Mouse (Mus musculus): ENCODE measurements around the gene Zbtb33.

DNA sequence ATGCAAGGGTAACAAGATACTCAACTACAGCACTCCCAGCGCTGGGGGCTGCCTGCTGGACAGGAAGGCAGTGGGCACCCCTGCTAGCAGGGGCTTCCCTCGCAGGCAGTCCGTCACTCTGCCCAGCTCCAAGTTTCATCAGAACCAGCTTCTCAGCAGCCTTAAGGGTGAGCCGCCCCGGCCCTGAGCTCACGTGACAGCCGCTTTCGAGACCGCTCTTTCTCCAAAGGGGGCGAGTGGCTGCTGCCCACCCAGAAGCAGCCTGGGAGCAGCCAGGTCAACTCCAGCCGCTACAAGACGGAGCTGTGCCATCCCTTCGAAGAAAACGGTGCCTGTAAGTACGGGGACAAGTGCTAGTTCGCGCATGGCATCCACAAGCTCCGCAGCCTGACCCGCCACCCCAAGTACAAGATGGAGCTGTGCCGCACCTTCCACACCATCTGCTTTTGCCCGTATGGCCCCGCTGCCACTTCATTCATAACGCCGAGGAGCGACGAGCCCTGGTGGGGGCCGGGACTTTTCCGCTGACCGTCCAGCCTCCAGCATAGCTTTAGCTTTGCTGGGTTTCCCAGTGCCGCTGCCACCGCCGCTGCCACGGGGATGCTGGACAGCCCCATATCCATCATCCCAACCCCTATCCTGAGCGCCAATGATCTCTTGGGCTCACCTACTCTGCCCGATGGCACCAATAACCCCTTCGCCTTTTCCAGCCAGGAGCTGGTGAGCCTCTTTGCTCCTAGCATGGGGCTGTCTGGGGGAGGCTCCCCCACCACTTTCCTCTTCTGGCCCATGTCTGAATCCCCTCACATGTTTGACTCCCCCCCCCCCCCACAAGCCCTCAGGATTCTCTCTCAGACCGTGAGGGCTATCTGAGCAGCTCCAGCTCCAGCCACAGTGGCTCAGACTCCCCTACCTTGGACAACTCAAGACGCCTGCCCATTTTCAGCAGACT is 8.7 kb upstream of the Zbtb33 start:
- no peak for TF ChIP-seq CTCF (IDR thresholded peaks at IDR 0.05; ENCODE audit: borderline replicate concordance, insufficient read depth, low read depth, low read length)
- no peak for TF ChIP-seq POLR2A (IDR thresholded peaks at IDR 0.05; ENCODE audit: borderline replicate concordance, insufficient read depth, low read length)

Data from cerebellum, adult 2 months (tissue).